ENCODE assay signal across 24 mouse cellular contexts in the genomic region with DNA sequence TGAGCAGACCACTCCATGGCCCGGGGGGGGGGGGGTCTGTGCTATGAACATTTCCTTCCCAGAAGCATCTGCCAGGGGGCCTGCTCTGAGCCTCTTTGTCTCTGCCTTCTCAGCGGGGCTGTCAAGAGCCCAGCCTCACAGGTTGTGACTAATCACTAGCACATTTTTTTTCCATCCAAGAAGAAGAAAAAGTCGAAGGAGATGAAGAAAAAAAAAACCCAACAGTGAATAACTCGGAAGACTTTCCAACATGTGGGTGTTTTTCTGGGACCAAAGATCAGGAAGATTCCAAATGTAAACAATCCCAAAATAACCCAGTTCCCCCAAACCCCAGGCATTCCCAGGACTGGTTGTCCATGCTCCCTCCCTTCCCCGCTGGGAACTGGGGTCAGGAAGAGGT.
DNase-seq lines count a peak whose midpoint lies in the region; TF ChIP-seq lines count a peak whose summit lies in the region.
"Had no signal": no experiment of that assay in that cellular context is flagged by ENCODE, and none has a peak within 500 bp of the region (broad histone marks: within the 10 kb centered on the region; RNA-seq: fewer than 3 reads in every experiment).

No protein-coding gene starts in this region.

- no peak for TF ChIP-seq POLR2A in lung, adult 2 months (IDR thresholded peaks at IDR 0.05; ENCODE audit: borderline replicate concordance, extremely low read depth, low read depth, low read length)
- no peak for TF ChIP-seq POLR2A in embryonic fibroblast, embryonic 13.5 days (IDR thresholded peaks at IDR 0.05; ENCODE audit: low read depth, low read length)

- H3K27ac ChIP-seq in embryonic fibroblast, embryonic 13.5 days (ENCODE audit: insufficient read depth, low read length), result peak overlapping the region; percentile 91
- H3K27ac ChIP-seq: forebrain, embryonic 13.5 days; hindbrain, embryonic 13.5 days; kidney, embryonic 15.5 days; midbrain, embryonic 10.5 days; neural tube, embryonic 13.5 days had no signal

- no peaks in the 10 kb centered on the region; the same call in 1 of the 2 replicates for H3K4me1 ChIP-seq in lung, adult 2 months (ENCODE audit: control insufficient read depth, insufficient read depth, low read length)
- H3K4me1 ChIP-seq in embryonic fibroblast, embryonic 13.5 days (ENCODE audit: control insufficient read depth, insufficient read depth, low read length), result peaks cover 12% of the 10 kb centered on the region
- H3K4me1 ChIP-seq: forebrain, embryonic 13.5 days; hindbrain, embryonic 13.5 days; kidney, embryonic 15.5 days; midbrain, embryonic 10.5 days; neural tube, embryonic 13.5 days had no signal

- no peak overlapping the region for H3K4me3 ChIP-seq in lung, adult 2 months (replicated peaks; ENCODE audit: extremely low read depth, low read depth, low read length)
- H3K4me3 ChIP-seq in embryonic fibroblast, embryonic 13.5 days (ENCODE audit: insufficient read depth, low read length), result no peak overlapping the region
- H3K4me3 ChIP-seq: forebrain, embryonic 13.5 days; heart, embryonic 12.5 days; hindbrain, embryonic 13.5 days; kidney, embryonic 15.5 days; midbrain, embryonic 10.5 days; myocyte; neural tube, embryonic 13.5 days had no signal

- peak; percentile 45 for DNase-seq in lung, postnatal 10 days
- DNase-seq in lung, adult 2 months, result no peak
- peak; percentile 68 for DNase-seq in adipocyte (ENCODE audit: low spot score)
- no peak for DNase-seq in gastrocnemius, postnatal 25 days
- no peak for DNase-seq in adrenal gland, adult 18-20 months (ENCODE audit: low spot score in 2 of 2)
- no peak for DNase-seq in urinary bladder, postnatal 4 days (ENCODE audit: low spot score in 2 of 2)
- DNase-seq: adrenal gland, postnatal 14 days; B cell, adult 2 months; cerebellum, adult 8-10 months; heart, adult 11 months; heart, postnatal 10 days; kidney, adult 11 months; kidney, postnatal 36 days; retina, postnatal 1 day; thymus, adult 18-20 months; thymus, postnatal 4 days had no signal

- no peak for TF ChIP-seq CTCF in lung, adult 2 months (IDR thresholded peaks at IDR 0.05; ENCODE audit: insufficient read depth, low read length)
- no peak for TF ChIP-seq CTCF in embryonic fibroblast, embryonic 13.5 days (IDR thresholded peaks at IDR 0.05; ENCODE audit: borderline replicate concordance, insufficient read depth, low read length)

- WGBS in lung, adult 2 months, result 35% methylated on average over 5 of the region's 5 CpGs

Comparison
In these comparisons a context has a peak if more than half of its experiments do, and no peak if none do; other contexts are left out.
1. DNase-seq: peak in lung, postnatal 10 days (single experiment) and adipocyte (single experiment); none in lung, adult 2 months (single experiment), gastrocnemius, postnatal 25 days (single experiment), adrenal gland, adult 18-20 months (0 of 2) and urinary bladder, postnatal 4 days (0 of 2).